Mouse (Mus musculus) thymus, postnatal 36 days (tissue): Measurements from ENCODE around the gene Ankrd27.
A peak's percentile ranks its signal among the peaks of the same experiment; 100 is the strongest.

Experiments used
- DNase-seq, 2 experiments: peaks; one replicate each; pipeline ENCODE4 v3.0.0; 2022; ENCODE audit warnings: mixed read lengths in 2 of 2

Gene Ankrd27

DNA sequence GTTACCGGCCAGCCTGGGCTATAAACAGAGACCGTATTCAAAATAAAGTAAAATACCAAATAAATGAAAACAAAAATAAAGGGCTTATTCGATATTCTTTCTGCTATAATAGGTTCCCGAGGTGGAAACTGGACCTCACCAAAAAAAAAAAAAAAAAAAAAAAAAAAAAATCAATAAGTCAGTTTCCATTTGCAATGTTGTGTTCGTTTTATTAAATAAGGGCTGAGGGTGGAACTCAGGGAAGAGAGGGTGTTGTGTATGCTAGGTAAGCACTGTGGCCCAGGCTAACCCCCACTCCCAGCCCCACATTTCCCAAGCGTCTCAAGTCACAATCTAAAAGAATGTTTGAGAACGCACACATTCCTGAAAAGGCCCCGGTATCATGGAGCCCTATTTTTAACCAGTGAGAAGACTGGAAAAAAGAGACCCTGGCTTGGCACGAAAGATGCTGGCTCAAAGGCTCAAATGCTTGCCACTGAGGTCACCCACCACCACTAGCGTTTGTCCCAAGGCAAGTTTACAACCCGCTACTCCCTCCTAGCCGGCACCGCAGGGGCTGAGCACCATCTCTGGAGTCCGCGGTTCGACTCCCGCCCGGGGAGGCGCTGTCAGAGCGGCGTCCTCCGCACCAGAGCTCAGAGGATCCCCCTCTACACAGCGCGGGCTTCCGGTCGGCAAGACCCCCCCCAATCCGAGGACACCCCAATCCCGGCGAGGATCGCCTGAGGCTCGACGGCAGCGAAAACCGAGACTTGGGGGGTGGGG is 60.5 kb downstream of the Ankrd27 start:
- peak; percentile 53 to 69 for DNase-seq

DNA sequence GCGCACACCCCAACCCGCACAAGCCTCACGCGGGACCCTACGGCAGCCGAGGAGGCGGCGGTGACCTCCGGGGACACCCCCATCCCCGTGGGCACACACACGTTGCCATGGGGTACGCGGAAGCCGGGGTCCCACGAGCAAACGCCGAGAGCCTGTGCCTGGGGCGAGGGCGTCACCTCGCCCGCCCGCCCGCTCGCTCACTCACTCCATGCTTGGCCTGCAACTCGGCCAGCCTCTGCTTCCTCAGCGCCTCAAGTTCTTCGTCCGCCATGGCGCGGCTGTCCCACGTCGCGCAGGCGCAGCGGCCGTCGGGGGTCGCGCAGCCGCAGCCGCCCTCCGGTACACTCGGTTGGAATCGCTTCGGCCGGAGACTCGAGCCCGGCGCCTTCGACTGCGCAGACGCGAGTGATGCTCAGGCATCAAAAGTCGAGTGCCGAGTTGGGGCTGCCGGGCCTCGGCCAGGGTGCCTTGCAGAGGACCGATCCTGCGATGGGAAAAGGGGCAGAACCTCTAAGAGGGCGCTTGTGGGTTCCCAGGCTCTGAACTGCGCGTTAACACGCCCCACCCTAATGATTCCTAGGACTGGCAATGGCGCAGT is 61.2 kb downstream of the Ankrd27 start, which contains the start of gene Pdcd5:
Pdcd5 (minus strand) TSS at position 421 of the 598 bp plus-strand sequence.
- peak; percentile 97 to 99 for DNase-seq

DNA sequence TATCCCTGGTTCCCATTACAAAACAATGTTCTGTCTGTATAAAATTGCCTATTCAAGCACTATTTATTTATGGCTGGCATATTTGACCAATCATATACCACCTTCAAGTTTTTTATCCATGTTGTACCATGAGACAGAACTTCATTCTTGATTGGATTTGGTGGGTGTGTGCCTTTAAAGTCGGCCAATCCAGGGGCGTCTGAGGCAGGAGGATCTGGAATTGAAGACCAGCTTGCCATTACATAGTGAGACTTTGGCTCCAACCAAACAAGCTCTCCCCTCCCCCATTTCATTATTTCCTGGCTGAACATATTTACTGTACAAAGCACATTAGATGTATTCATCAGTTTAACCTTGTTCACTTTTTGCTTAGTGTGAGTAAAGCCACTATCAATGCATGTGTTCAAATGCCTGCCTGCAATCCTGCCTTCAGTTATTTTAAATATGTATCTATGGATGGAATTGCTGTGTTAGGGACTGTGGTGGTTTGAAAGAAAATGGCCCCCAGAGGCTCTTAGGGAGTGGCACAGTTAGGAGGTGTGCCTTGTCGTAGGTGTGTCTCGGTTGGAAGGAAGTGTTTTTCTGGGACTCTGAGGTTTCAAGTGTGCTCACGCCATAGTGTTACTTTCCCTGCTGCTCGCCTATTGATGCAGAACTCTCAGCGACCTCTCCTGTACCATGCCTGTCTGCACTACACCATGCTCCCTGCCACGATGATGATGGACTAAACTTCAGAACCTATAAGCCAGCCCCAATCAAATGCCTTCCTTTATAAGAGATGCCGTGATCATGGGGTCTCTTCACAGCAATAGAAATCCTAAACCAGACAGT is 62.4 kb downstream of the Ankrd27 start:
- no peak for DNase-seq

DNA sequence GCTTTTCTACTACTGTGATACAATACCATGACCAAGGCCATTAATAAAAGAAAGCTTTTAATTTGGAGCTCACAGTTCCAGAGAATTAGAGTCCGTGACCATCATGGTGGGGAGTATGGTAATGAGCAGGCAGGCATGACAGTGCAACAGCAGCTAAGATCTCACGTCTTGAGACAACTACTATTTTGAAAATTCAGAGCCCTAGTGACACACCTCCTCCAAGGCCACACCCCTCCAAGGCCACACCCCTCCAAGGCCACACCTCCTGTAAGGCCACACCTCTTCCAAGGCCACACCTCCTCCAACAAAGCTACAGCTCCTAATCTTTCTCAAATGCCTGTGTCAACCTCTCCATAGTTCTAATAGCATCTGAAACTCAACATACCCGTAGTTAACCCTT is 63.0 kb downstream of the Ankrd27 start:
- DNase-seq: peak; percentile 19

- no peak for DNase-seq
Observed at GRCm38 (mm10) chr7:35650716-35651410, 64.8 kb downstream of the Ankrd27 start.

DNA sequence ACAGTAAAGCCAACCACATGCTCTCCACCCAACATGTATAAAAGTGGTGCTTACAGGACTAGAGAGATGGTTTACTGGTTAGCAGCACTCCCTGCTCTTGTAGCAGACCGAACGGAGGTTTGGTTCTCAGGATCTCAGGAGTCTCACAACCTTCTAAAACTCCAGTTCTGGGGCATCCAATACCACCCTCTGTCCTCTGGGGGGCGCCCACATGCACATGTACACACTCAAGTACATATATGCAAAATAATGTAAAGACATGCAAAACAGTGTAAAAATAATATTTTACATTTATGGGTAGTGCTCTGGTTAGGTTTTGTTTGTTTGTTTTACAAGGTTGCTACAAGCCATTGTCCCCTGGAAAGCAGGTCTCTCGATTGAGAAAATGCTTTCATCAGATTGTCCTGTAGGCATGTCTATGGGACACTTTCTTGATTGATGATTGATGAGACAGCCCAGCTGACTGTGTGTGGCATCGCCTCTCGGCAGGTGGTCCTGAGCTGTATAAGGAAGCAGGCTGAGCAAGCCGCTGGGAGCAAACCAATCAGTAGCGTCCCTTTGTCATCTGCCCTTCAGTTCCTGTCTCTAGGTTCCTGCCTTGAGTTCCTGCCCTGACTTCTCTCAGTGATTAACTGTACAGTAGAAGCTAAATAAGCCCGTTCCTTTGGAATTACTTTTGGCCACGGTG is 65.7 kb downstream of the Ankrd27 start:
- no peak for DNase-seq

GRCm38 (mm10) chr7:35657829-35658228 is 71.8 kb downstream of the Ankrd27 start:
- no peak for DNase-seq

- DNase-seq: peak; percentile 34 to 59
Observed at GRCm38 (mm10) chr7:35659173-35659572, 73.1 kb downstream of the Ankrd27 start.

DNA sequence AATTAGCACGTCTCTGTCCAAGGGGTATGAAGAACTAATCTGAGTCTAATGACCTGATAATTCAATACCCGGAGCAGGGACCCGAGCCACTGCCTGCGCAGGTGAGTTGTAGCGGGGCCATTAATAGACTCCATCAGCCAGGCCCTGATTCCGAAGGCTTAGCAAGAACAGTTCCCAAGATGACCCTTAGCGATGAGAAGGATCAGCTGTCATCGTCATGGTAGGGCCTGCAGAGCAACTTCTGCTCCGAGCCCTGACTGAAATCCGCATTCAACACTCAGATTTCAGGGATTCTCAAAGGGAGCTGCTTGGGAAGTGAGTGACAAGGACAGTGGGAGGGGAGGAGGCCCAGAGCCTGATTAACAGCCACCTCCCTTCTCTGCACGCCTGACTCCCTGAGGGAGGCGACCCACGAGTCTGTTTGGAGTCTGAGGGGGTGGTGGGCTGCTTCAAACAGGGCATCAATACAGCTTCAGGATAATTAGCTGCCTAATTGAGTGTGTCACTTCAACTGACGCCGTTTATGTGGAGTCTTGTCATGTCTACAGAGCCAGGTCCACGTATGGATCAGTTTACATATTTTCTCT is 77.8 kb downstream of the Ankrd27 start:
- no peak for DNase-seq

DNA sequence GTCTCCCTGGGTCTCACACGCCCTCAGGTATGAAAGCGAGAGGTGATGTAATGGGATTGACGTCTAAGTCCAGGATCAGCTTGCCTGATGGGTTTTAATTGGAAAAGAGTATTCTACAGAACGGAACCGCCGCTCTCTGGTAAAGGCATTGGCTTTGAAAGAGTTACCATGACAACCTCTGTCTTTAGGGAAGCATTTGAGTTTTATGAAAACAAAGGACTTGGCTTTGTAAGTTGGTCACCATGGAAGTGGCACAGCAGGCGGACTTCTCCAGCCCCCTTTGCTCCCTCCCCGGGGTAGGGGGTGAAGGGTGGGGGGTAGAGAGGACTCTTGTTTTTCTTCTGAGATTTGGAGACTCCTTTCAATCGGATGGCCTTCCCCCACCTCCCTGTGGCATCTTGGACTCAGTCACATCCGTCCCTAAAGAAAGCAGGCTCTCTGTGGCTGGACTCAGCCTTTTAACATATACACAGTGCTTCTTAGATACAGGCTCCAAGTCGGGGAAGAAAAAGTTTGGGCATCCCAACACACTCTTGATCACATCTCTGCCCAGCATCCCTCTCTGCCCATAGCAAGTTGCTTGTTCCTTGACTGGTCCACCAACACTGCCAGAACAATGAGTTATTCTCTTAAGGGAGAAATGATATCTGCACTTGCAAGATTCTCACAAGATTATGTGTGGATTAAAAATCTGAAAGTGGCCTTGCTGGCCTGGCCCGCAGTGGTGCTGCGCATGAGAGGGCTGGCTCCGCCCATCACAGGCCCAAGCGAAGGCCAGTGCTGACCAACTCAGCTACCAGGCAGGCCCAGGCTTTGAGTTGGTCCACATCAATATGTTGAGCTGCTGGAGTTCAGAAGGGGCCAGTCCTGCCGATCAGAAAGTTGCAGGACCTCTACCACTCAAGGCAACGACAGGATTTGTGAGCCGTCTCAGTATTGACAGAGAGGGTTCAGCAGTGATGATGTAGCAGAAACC is 82.3 kb downstream of the Ankrd27 start:
- DNase-seq: no peak

DNA sequence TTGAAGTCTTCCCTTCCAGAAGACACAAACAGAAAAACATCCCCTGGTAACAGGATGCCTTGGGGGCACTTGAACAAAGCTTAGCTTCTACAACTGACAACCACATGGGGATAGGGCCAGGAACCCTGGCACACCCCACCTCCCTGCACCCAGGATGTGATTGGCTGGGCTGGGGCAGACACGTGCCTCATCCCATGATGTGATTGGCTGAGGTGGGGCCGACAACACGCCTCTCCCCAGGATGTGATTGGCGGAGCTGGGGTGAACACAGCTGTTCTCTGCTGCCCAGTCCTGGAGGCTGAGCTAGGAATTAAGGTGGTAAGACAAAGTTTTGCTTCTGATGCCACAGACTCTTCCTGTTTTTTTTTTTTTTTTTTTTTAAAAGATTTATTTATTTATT is 92.9 kb downstream of the Ankrd27 start:
- no peak for DNase-seq

DNA sequence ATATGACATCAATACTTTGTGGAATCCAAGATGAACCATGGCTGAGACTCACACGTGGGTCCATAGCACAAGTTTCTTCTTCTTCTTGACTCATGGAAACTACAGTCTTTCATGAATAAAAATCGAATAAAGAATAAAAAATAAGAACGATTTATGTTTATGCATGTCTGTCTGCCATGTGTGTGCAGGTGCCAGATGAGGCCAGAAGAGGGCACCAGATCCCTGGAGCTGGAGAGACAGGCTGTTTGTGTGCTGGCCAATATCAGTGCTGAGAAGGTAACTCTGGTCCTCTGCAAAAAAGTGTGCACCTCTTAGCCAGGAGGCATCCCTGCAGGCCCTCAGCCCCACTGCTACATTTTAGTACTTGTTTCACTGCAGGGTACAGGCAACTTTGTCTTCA is 95.5 kb downstream of the Ankrd27 start:
- peak in 1 of 2 experiments; percentile 9 for DNase-seq

DNA sequence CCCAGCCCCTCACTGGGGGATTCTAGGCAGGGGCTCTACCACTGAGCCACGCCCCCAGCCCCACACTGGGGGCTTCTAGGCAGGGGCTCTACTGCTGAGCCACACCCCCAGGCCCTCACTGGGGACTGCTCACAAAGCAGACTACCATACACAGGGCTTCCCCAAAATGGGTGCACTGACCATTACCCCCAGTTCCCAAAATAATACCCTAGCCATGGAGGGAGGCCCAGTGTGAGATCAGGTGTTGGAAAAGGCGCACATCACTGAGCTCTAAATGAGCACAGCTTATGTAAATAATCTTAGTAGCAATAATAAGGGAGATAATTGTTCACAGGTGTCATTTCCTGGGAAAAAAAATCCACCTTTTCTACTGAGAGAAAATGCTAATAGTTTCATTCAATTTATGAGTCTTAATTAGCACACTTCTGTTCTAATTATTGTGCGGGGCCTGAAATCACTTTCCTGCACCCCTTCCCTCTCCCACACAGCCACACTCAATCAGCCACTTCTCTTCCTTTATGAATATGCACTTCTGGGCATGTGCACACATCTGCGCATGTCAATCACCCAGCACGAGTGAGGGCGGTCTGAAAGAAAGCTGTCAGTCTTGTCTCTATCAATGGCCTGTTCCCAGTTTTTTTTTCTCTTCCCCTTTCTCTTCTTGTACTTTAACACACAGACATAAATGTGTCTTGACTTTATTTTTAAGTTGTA is 97.5 kb downstream of the Ankrd27 start:
- no peak for DNase-seq

DNA sequence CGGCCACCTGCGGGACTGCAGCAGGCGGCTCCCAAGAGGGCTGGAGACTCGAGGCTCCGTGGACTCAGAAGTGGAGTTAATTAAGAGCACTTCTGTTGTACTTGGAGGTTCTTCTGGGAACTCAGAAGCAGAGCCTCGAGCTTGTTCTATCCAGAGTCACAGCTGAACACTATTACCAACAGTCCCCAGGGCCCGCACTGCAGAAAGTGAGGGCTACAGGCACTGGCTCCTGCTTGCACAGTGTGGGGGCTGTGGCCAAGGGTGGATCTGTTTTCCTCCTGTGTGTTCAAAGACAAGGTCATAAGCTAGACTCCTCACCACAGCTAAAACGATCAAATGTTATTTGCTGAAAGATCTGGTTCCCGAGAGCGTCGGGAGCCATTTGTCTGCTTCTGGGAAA is 100.2 kb downstream of the Ankrd27 start:
- DNase-seq: no peak

GRCm38 (mm10) chr7:35686756-35687155 is 100.7 kb downstream of the Ankrd27 start:
- peak; percentile 33 to 36 for DNase-seq

GRCm38 (mm10) chr7:35687229-35687628 is 101.2 kb downstream of the Ankrd27 start:
- no peak for DNase-seq

- DNase-seq: no peak
Observed at GRCm38 (mm10) chr7:35688276-35688675, 102.2 kb downstream of the Ankrd27 start.
